Mouse (Mus musculus): ENCODE data around the gene Ldhal6b. TPM values are rescaled to one million over a fixed set of nuclear protein-coding genes. Genes with fewer than 3 reads are reported as not detected.

Gene Ldhal6b
- total RNA-seq, 1 experiment from 2014 or later, result 0.14 TPM

DNA sequence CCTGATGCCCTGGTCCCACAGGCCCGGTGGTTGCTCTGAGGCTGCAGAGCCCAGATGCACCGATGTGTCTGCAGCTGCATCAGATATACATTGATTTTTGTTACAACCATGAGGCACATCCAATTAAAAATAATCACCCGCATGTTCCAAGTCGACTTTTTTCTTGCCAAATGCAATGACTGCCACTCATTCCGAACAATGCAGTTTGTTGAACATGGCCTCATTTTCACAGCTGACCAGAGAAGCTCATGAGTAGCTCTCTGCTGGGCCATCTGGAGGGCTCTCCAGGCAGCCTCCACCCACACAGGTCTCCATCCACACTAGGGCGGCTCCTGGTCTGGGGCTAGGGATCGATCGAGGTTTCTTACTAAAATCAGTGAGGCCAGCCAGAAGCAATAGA lies 45.6 kb downstream of the Ldhal6b start:
- ATAC-seq (replicated peaks; ENCODE audit: low read depth, poor library complexity, severe bottlenecking), result no peak

DNA sequence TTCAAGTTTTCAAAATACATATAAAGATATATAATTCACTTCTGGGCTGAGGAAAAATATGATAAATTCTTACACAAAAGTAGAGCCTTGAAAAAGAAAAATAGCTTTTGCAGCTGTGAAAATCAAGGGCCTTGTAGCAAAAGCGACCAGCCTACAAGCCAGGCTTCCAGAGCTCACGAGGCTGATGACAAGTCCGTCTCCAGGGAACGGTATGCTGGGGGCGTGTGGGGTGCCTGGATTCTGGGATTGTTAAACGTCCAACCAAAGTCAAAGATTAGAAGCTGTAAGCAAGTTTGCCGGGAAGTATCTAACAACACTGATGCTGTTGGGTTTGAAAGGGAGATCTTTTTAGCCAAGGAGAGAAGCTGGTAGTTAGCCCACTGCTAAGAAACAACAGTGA lies 47.0 kb downstream of the Ldhal6b start:
- ATAC-seq (replicated peaks; ENCODE audit: low read depth, poor library complexity, severe bottlenecking), result no peak

DNA sequence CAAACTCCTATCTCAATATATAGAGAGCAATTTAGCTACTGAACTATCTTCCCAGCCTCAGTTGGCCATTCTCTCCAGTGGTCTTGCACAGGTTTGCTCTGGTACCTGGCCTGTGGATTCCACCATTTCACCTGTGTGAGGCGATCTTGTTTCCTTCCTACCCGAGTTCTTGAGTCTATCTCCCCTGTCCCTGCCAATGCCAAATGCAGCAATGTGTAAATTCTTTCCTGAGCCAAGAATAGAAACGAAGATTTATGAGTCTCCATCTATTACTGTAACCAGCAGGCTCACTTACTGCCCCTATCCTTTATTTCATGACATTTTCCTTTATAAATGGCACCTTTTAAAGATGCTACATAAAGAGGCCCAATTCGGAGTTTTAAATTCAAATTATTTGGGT lies 47.5 kb downstream of the Ldhal6b start:
- ATAC-seq (replicated peaks; ENCODE audit: low read depth, poor library complexity, severe bottlenecking), result no peak

Other genes with a start within 250 kb of the Ldhal6b start
- 48.0 and 52.0 TPM in 2 replicates for gene Tmem242, start 21.5 kb upstream of the Ldhal6b start, total RNA-seq (2017)
- 2.2 and 5.5 TPM in 2 replicates for gene Zdhhc14, start 73.8 kb upstream of the Ldhal6b start, total RNA-seq (2017)

All from common myeloid progenitor, adult 5-6 weeks (primary cell).